Mouse (Mus musculus) neural tube, embryonic 11.5 days (tissue): ENCODE measurements at regions not wholly inside any gene's neighbourhood (a gene's known extent, or its start where the extent isn't known, plus 50 kb on each side); places are given as distances from the start of the nearest gene placed in this dataset.

ENCODE experiments used
- ATAC-seq: fragments of 200-750 bp; cut with Nextera tagmentation; 2 replicates; pipeline ENCODE4 v1.8.0; 2017; ENCODE audit warnings: moderate number of reproducible peaks, mild to moderate bottlenecking, moderate TSS enrichment, moderate library complexity; ENCODE audit not compliant: insufficient read depth, low FRiP score, low TSS enrichment
- DNase-seq: peaks from one replicate; pipeline ENCODE4 v3.0.0-alpha.2; 2015; ENCODE audit warnings: low spot score
- H3K27ac ChIP-seq: fragments of 300-500 bp; sonication (generic); 2 replicates; pipeline ENCODE4 v1.5.1; 2014; ENCODE audit warnings: low read depth, mild to moderate bottlenecking, low read length
- H3K27me3 ChIP-seq: fragments of 300-500 bp; sonication (generic); 2 replicates; pipeline ENCODE4 v1.6.1; 2014; ENCODE audit warnings: mild to moderate bottlenecking, low read length, mixed read lengths; ENCODE audit not compliant: control insufficient read depth, insufficient read depth
- H3K36me3 ChIP-seq: fragments of 300-500 bp; sonication (generic); 2 replicates; pipeline ENCODE4 v1.6.1; 2014; ENCODE audit warnings: mild to moderate bottlenecking, low read length, moderate library complexity, mixed read lengths; ENCODE audit not compliant: control insufficient read depth, insufficient read depth
- H3K4me1 ChIP-seq: fragments of 300-500 bp; sonication (generic); 2 replicates; pipeline ENCODE4 v1.6.1; 2014; ENCODE audit warnings: low read length, mixed read lengths; ENCODE audit not compliant: control insufficient read depth, insufficient read depth
- H3K4me2 ChIP-seq: fragments of 300-500 bp; sonication (generic); 2 replicates; pipeline ENCODE4 v1.6.1; 2014; ENCODE audit warnings: low read depth, mild to moderate bottlenecking, moderate library complexity
- H3K4me3 ChIP-seq: fragments of 300-500 bp; sonication (generic); 2 replicates; pipeline ENCODE4 v1.5.1; 2014; ENCODE audit warnings: low read depth, low read length
- H3K9ac ChIP-seq: fragments of 300-500 bp; sonication (generic); 2 replicates; pipeline ENCODE4 v1.6.1; 2014; ENCODE audit warnings: mild to moderate bottlenecking, low read length
- H3K9me3 ChIP-seq: fragments of 300-500 bp; sonication (generic); 2 replicates; pipeline ENCODE4 v1.6.1; 2016; ENCODE audit warnings: low read length; ENCODE audit not compliant: control insufficient read depth
- WGBS: fragments of 180-500 bp; shearing (Covaris S2); extraction: QIAGEN DNeasy Blood & Tissue Kit; methylation state at CpG from one replicate; pipeline ENCODE4 v1.1.7; 2014; 5-methylcytosine and 5-hydroxymethylcytosine counted together

DNA sequence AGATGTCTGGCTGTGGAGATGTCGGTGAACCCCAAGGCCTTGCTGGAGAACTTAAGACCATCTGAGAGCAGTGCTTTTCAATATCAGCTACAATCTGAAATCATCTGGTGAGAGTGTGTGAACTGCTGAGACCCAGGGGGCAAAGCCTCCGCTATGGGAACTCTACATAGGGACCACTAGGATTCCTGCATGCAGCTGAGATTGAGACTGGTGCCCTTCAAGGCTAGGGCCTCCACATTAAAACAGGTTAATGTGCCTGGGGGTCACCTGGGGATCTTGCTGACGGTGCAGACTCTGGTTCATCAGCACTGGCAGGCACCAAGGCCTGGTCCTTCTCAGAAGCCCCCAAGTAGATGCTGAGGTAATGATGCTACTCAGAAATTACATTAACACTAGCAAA, 154.6 kb downstream of the Kdr start:
- no peaks in the 10 kb centered on the region for H3K4me1 ChIP-seq
- no peaks in the 10 kb centered on the region for H3K9me3 ChIP-seq
- WGBS: 86% methylated on average over 3 of the region's 3 CpGs
- no peak overlapping the region for H3K4me2 ChIP-seq
- no peak overlapping the region for H3K27ac ChIP-seq
- H3K27me3 ChIP-seq: no peaks in the 10 kb centered on the region
- DNase-seq (no peak), ATAC-seq (no peak)
- no peak overlapping the region for H3K9ac ChIP-seq
- H3K4me3 ChIP-seq: no peak overlapping the region
- H3K36me3 ChIP-seq: no peaks in the 10 kb centered on the region

DNA sequence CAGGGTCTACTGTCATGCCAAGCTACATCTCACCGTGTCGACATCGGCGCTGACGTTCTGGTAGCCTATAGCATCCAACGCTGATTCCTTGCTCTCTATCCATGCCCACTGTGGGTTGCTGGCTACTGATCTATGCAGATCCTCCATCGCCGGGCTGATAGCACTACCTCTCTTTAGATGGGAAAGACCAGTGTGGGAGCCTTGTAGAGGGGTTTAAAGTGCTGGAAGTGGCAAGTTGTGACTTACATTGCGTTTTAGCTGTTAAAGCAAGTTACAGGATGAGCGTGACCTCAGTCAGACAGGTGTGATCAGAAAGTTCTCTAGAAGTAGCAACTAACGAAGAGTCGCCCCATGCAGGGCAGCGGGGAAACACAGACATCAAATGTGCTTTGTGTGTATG, 160.9 kb downstream of the Kdr start:
- DNase-seq (no peak), ATAC-seq (no peak)
- no peak overlapping the region for H3K9ac ChIP-seq
- no peaks in the 10 kb centered on the region for H3K36me3 ChIP-seq
- no peak overlapping the region for H3K27ac ChIP-seq
- no peak overlapping the region for H3K4me2 ChIP-seq
- no peaks in the 10 kb centered on the region for H3K9me3 ChIP-seq
- no peak overlapping the region for H3K4me3 ChIP-seq
- H3K4me1 ChIP-seq: no peaks in the 10 kb centered on the region
- 96% methylated on average over 13 of the region's 13 CpGs for WGBS
- no peaks in the 10 kb centered on the region for H3K27me3 ChIP-seq

DNA sequence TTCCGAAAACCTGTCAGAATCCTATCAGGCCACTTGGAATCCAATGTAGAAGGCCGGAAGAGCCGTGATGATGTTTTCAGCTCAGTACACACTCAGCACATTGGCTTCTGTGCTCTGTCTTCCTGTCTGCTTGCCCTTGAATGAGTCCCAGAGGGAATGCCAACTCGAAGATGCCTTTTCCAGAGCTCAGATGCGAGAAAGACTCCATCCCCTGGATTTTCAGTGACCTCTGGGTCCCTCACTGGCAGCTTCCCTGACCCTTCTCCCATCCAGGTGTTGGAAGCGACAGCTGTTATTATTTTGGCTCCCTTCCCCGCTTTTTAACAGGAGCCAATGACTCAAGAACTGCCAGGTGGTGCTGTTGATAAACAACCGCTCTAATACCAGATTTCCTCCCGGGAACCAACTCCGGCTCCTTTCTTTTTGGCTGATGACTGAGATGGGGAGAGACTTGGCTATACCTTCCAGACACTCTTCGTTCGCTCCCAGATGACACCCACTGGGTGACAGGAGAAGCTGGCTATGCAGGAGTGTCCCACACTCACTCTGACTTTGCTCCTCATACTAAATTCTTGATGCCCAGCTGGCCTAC, 163.8 kb downstream of the Kdr start:
- 74% methylated on average over 12 of the region's 12 CpGs for whole genome bisulfite sequencing
- Histone ChIP-seq H3K27me3 (no peaks in the 10 kb centered on the region), H3K4me3 (no peak overlapping the region), H3K9me3 (no peaks in the 10 kb centered on the region), H3K27ac (no peak overlapping the region), H3K36me3 (no peaks in the 10 kb centered on the region), H3K9ac (no peak overlapping the region), H3K4me1 (no peaks in the 10 kb centered on the region), H3K4me2 (no peak overlapping the region)
- ATAC-seq (no peak), DNase-seq (no peak)

DNA sequence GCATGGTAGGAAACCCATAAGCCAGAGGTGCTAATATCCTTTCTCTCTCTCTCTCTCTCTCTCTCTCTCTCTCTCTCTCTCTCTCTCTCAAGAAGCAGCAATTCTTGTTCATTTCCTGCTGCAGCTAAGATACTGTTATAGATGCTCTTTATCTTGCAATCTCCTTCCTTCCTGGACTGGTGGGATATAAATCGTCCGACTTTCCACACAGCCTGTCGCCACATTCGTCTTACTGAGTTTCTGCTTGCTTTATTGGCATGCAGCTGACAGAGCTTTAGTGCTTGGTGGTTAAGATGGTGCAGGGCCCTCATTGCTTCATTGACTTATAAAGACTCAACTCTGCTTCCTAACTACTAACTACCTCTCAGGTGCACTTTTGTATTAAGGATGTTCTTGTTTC, 165.6 kb downstream of the Kdr start:
- H3K9ac ChIP-seq: no peak overlapping the region
- WGBS: 78% methylated on average over 4 of the region's 4 CpGs
- no peak overlapping the region for H3K4me2 ChIP-seq
- no peak for DNase-seq
- no peaks in the 10 kb centered on the region for H3K27me3 ChIP-seq
- H3K4me1 ChIP-seq: no peaks in the 10 kb centered on the region
- H3K36me3 ChIP-seq: no peaks in the 10 kb centered on the region
- H3K4me3 ChIP-seq: no peak overlapping the region
- H3K9me3 ChIP-seq: no peaks in the 10 kb centered on the region
- no peak for ATAC-seq
- H3K27ac ChIP-seq: no peak overlapping the region

DNA sequence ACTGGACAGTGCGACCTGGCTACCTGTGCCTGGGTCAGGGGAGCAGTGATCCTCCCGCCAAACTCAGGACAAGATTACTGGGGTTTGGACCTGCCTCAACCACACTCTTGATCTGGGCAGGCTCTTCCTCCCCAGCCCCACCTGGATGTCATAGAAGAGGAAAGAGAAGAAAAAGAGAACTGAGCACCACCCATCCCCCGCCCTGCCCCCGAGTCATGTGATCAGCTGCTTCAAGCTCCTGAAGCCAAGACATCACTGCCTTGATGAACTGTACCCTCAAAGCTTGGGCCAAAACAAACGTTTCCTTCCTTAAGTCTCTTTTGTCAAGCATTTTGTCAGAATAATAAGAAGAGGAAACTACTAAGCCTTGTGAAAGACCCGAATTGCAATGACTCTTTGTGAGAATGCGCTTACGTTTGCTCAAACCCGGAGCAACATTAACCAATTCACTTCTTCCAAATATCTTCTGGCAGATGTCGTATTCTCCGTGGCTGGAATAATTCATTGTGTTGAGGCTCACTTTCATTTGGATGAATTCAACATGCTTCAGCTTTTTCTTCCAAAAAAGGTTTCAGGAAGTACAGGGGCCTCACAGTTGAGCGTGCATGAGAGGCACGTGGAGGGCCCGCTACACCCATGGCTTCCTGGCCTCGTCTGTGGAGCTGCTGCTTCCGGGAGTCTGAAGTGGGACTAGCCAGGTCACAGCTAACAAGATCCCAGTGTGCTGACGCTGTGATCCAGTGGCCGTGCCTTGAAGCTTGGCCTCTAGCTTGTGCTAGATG, 169.5 kb downstream of the Kdr start:
- Histone ChIP-seq H3K36me3 (no peaks in the 10 kb centered on the region), H3K4me3 (no peak overlapping the region), H3K4me2 (no peak overlapping the region), H3K4me1 (no peaks in the 10 kb centered on the region), H3K9ac (no peak overlapping the region), H3K27ac (no peak overlapping the region), H3K9me3 (no peaks in the 10 kb centered on the region), H3K27me3 (no peaks in the 10 kb centered on the region)
- ATAC-seq (no peak), DNase-seq (no peak)
- WGBS: 89% methylated on average over 18 of the region's 18 CpGs

DNA sequence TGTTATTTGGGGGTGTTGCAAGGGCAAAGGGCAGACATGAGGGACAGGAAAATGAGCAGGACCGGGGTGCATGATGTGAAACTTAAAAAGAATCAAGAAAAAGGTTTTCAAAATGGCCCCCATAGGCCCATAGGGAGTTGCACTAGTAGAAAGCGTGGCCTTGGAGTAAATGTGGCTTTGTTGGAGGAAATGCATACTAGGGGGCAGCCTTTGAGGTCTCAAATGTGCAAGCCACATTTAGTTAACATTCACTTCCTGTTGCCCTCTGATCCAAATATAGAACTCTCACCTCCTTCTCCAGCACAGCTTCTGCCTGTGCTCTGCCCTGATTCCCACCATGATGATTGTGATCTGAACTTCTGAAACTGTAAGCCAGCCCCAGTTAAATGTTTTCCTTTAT, 173.2 kb downstream of the Kdr start:
- DNase-seq: no peak
- 83% methylated on average over 2 of the region's 2 CpGs for WGBS
- H3K9ac ChIP-seq: no peak overlapping the region

DNA sequence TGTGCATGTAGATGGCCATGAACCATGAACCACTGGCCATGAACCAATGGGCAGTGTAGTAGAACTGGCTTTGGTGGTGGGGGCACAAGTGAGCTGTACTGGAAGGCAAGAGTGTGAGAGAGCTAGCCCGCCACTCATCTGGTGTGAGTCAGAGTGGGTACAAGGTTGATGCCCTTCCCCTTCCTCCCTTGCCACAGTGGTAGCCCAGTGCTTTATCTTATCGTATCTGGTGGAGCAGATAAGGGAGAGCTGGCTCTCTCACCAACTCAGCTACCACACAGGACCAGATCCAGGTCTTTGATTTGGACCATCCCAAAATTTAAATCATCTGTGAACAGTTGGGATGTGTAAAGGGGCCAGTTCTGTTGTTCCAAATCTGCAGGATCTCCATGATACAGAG, 173.9 kb downstream of the Kdr start:
- WGBS: 82% methylated on average over 2 of the region's 2 CpGs
- Histone ChIP-seq H3K4me2 (no peak overlapping the region), H3K27ac (no peak overlapping the region), H3K4me1 (no peaks in the 10 kb centered on the region), H3K9me3 (no peaks in the 10 kb centered on the region), H3K4me3 (no peak overlapping the region), H3K9ac (no peak overlapping the region), H3K36me3 (no peaks in the 10 kb centered on the region), H3K27me3 (no peaks in the 10 kb centered on the region)
- ATAC-seq (no peak), DNase-seq (no peak)

More for the DNA sequence above, 173.2 kb downstream of the Kdr start:
- no peak overlapping the region for H3K27ac ChIP-seq
- no peaks in the 10 kb centered on the region for H3K36me3 ChIP-seq
- no peak overlapping the region for H3K4me2 ChIP-seq
- no peaks in the 10 kb centered on the region for H3K9me3 ChIP-seq
- no peak overlapping the region for H3K4me3 ChIP-seq
- no peak for ATAC-seq
- H3K27me3 ChIP-seq: no peaks in the 10 kb centered on the region
- H3K4me1 ChIP-seq: no peaks in the 10 kb centered on the region

DNA sequence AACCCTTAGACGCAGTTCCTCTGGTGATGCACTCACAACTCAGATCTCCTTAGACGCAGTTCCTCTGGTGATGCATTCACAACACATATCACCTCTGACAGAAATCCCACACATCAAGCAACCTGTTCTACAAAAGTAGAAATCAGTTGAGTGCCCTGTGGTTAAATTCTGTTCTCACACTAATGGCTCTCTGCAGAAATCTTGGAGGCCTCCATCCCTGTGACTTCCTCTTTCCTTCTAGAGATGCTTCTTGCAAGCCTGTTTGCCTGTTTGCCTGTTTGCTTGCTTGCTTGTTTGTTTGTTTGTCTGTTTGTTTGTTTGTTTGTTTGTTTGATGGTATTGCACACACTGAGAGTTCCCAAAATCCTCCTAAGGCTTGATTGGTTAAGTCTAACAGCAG, 175.2 kb downstream of the Kdr start:
- WGBS: 95% methylated on average over 2 of the region's 2 CpGs
- no peak overlapping the region for H3K9ac ChIP-seq

More for the DNA sequence above, 175.2 kb downstream of the Kdr start:
- no peak for ATAC-seq
- no peaks in the 10 kb centered on the region for H3K9me3 ChIP-seq
- H3K4me2 ChIP-seq: no peak overlapping the region
- H3K4me1 ChIP-seq: no peaks in the 10 kb centered on the region
- H3K27ac ChIP-seq: no peak overlapping the region
- no peaks in the 10 kb centered on the region for H3K27me3 ChIP-seq
- H3K4me3 ChIP-seq: no peak overlapping the region
- no peak for DNase-seq
- H3K36me3 ChIP-seq: no peaks in the 10 kb centered on the region
